Mouse (Mus musculus) forebrain, embryonic 13.5 days (tissue): ENCODE results near the gene Tbx2. TPM values are rescaled to one million over a fixed set of nuclear protein-coding genes. Genes with fewer than 3 reads are reported as not detected.
A peak's percentile ranks its signal among the peaks of the same experiment; 100 is the strongest.

ENCODE experiments used
- ATAC-seq: fragments of 200-750 bp; cut with Nextera tagmentation; 2 replicates; pipeline ENCODE4 v1.8.0; 2017
- H3K27ac ChIP-seq: fragments of 300-500 bp; sonication (generic); 2 replicates; pipeline ENCODE4 v1.5.1; 2015; ENCODE audit warnings: inconsistent platforms, mild to moderate bottlenecking, moderate library complexity
- H3K27me3 ChIP-seq: fragments of 300-500 bp; sonication (generic); 2 replicates; pipeline ENCODE4 v1.6.1; 2015; ENCODE audit warnings: mild to moderate bottlenecking, inconsistent platforms
- H3K36me3 ChIP-seq: fragments of 300-500 bp; sonication (generic); 2 replicates; pipeline ENCODE4 v1.6.1; 2015; ENCODE audit warnings: mild to moderate bottlenecking, inconsistent platforms; ENCODE audit not compliant: poor library complexity, severe bottlenecking
- H3K4me1 ChIP-seq: fragments of 300-500 bp; sonication (generic); 2 replicates; pipeline ENCODE4 v1.6.1; 2015; ENCODE audit warnings: inconsistent platforms
- H3K4me2 ChIP-seq: fragments of 300-500 bp; sonication (generic); 2 replicates; pipeline ENCODE4 v1.6.1; 2015; ENCODE audit warnings: inconsistent platforms, mild to moderate bottlenecking, moderate library complexity
- H3K4me3 ChIP-seq: fragments of 300-500 bp; sonication (generic); 2 replicates; pipeline ENCODE4 v1.5.1; 2015; ENCODE audit warnings: mild to moderate bottlenecking, inconsistent platforms
- H3K9ac ChIP-seq: fragments of 300-500 bp; sonication (generic); 2 replicates; pipeline ENCODE4 v1.6.1; 2015; ENCODE audit warnings: mild to moderate bottlenecking, inconsistent platforms
- H3K9me3 ChIP-seq: fragments of 300-500 bp; sonication (generic); replicated peaks from 2 replicates; pipeline ENCODE4 v1.6.1; 2016; ENCODE audit warnings: inconsistent platforms
- WGBS: fragments of 180-500 bp; shearing (Covaris S2); methylation state at CpG from one replicate; pipeline ENCODE4 v1.1.7; 2015; 5-methylcytosine and 5-hydroxymethylcytosine counted together
- polyA plus RNA-seq: library from polyadenylated mRNA; unstranded; fragments of >200 nt; fragmentation: Nextera tagmentation; extraction: Ambion mirVana; gene quantifications from 2 replicates; pipeline ENCODE4 v1.2.1, GENCODE M21; 2015

Gene Tbx2
- polyA plus RNA-seq, 1 experiment from 2014 or later, result 0.61 TPM

- Histone ChIP-seq H3K27ac (no peak overlapping the region), H3K9ac (peak overlapping the region; percentile 58), H3K27me3 (peaks cover 87% of the 10 kb centered on the region), H3K4me3 (peak overlapping the region; percentile 44), H3K4me1 (peaks cover 32% of the 10 kb centered on the region), H3K36me3 (no peaks in the 10 kb centered on the region), H3K9me3 (no peaks in the 10 kb centered on the region), H3K4me2 (peak overlapping the region; percentile 79)
- WGBS, result under 1% methylated on average over 54 of the region's 54 CpGs
- ATAC-seq, result peak; percentile 37
These were observed 12.0 kb downstream of the Tbx2 start for GRCm38 (mm10) chr11:85844144-85844965.

DNA sequence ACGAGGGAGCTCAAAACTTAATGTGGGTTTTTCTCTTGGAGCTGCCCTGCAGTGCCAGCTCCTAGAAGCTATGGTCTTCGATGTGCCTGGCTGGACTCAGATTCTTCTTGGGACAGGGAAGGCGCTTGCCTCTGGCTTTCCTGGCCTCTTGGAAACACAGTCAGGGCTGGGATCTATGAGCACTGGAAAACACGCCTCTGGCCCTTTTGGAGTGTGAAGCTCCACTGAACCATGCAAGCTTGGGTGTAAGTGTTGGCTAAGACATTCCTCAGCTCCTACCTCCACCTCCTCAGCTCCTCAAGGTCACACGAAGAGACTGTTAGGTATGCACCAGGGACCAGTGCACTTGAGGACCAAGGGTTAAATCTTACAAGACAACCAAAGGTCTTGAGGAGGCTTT is 12.6 kb downstream of the Tbx2 start:
- no peaks in the 10 kb centered on the region for H3K36me3 ChIP-seq
- H3K27me3 ChIP-seq, result peaks cover 83% of the 10 kb centered on the region
- H3K27ac ChIP-seq, result no peak overlapping the region
- no peak for ATAC-seq
- no peak overlapping the region for H3K9ac ChIP-seq
- peaks cover 32% of the 10 kb centered on the region for H3K4me1 ChIP-seq
- 29% methylated on average over 5 of the region's 5 CpGs for WGBS
- H3K4me3 ChIP-seq, result no peak overlapping the region
- peak overlapping the region; percentile 79; the same call in 1 of the 2 replicates for H3K4me2 ChIP-seq
- no peaks in the 10 kb centered on the region for H3K9me3 ChIP-seq

GRCm38 (mm10) chr11:85845921-85846320 is 13.6 kb downstream of the Tbx2 start:
- Histone ChIP-seq H3K9me3 (no peaks in the 10 kb centered on the region), H3K36me3 (no peaks in the 10 kb centered on the region), H3K27ac (no peak overlapping the region), H3K4me2 (no peak overlapping the region), H3K4me3 (no peak overlapping the region), H3K4me1 (peaks cover 28% of the 10 kb centered on the region), H3K27me3 (peaks cover 79% of the 10 kb centered on the region), H3K9ac (no peak overlapping the region)
- WGBS, result 58% methylated on average over 5 of the region's 5 CpGs
- ATAC-seq, result no peak

GRCm38 (mm10) chr11:85846509-85846908 is 14.2 kb downstream of the Tbx2 start:
- Histone ChIP-seq H3K27ac (no peak overlapping the region), H3K9ac (no peak overlapping the region), H3K4me2 (no peak overlapping the region), H3K4me3 (no peak overlapping the region), H3K27me3 (peaks cover 78% of the 10 kb centered on the region), H3K36me3 (no peaks in the 10 kb centered on the region), H3K4me1 (peaks cover 28% of the 10 kb centered on the region), H3K9me3 (no peaks in the 10 kb centered on the region)
- no peak for ATAC-seq
- WGBS, result 50% methylated on average over 4 of the region's 4 CpGs

DNA sequence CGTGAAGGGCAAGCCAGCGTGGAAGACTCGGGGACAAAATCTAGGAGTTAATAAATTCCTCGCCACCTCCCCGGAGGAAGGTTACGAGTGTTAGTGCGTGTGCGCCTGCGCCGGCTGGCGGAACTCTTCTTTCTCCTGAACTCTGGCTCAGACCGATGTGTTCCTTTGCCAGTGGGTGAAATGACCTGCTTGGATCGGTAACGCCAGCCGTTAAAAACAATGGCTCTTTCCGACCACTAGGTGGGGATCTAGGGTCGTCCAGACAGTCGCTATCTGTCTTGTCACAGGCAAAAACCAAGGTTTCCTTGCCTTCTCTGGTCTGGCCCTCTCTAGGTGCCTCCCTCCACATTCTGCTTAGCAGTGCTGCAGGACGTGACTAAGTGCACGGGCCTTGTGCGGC is 16.7 kb downstream of the Tbx2 start:
- Histone ChIP-seq H3K4me1 (peaks cover 6% of the 10 kb centered on the region), H3K36me3 (no peaks in the 10 kb centered on the region), H3K9me3 (no peaks in the 10 kb centered on the region), H3K9ac (0 out of 2 replicates have a peak overlapping the region, but pooled peaks have one; percentile 34), H3K27me3 (peaks cover 54% of the 10 kb centered on the region), H3K4me3 (peak overlapping the region; percentile 25), H3K4me2 (peak overlapping the region; percentile 61), H3K27ac (no peak overlapping the region)
- WGBS, result 2% methylated on average over 21 of the region's 21 CpGs
- peak; percentile 77; the same call in 1 of the 2 replicates for ATAC-seq

GRCm38 (mm10) chr11:85850233-85850632 is 17.9 kb downstream of the Tbx2 start, which contains the start of gene Gm11444:
Gene Gm11444, minus strand, starts transcription at chr11:85850333.
- no peak within 1 kb of the TSS for H3K27ac ChIP-seq
- H3K36me3 ChIP-seq, result no peaks in the 10 kb centered on the region
- WGBS, result 78% methylated on average over 6 of the region's 6 CpGs
- peak within 1 kb of the TSS; percentile 61 for H3K4me2 ChIP-seq
- H3K27me3 ChIP-seq, result peaks cover 42% of the 10 kb centered on the region
- H3K9me3 ChIP-seq, result no peaks in the 10 kb centered on the region
- ATAC-seq, result no peak
- no peaks in the 10 kb centered on the region for H3K4me1 ChIP-seq
- H3K4me3 ChIP-seq, result no peak within 1 kb of the TSS
- H3K9ac ChIP-seq, result no peak within 1 kb of the TSS

DNA sequence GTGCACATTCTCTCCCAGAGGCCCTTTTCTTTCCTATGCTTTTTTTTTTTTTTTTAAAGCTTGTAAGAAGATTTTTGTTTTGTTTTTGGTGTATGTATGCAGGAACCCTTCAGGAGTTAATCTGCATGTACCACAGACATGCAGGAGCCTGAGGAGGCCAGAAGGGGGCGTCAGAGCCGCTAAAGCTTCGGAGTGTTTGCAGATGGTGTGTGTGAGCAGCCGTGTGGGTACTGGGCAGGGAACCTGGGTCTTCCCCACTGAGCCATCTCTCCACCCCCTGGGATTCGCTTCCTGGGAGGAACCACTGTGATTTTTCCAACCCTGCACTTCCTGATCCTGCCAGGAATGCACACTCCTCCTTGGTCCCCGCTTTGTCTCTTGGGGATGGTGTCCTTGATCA is 18.4 kb downstream of the Tbx2 start:
- Histone ChIP-seq H3K9ac (no peak overlapping the region), H3K36me3 (no peaks in the 10 kb centered on the region), H3K4me3 (no peak overlapping the region), H3K4me2 (no peak overlapping the region), H3K4me1 (no peaks in the 10 kb centered on the region), H3K27ac (no peak overlapping the region), H3K9me3 (no peaks in the 10 kb centered on the region), H3K27me3 (peaks cover 38% of the 10 kb centered on the region)
- ATAC-seq, result no peak
- WGBS, result 33% methylated on average over 6 of the region's 6 CpGs

DNA sequence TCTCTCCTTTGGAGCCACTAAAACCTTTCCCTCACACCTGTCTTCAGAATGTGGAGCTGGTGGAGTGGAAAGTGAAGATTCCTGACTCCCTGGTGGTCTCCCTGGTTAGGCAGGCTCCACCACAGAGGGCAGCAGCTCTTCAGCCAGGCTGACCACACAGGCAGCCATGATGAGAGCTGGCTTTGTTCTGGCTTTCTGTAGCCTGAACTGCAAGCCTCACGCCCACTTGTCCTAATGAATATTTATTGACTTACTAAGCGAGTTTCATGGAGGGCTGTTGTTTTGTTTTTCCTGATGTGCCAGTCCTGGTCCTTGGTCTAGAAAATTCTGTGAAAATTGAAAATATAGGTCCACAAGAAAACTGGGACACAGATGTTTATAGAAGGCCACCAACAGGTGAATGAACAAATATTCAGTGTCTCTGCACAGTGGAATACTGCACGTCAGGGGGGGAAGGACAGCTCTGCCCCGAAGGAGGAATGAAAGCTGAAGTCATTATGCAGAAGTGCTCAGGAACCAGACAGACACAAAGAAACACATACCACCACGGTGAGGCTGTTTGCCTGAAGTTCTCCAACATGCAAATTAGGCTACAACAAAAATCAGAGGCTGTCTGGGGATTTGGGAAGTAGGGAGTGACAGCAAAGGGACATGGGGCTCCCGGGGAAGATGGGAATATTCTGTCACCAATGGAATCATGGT is 25.8 kb downstream of the Tbx2 start:
- WGBS, result 3% methylated on average over 6 of the region's 6 CpGs
- Histone ChIP-seq H3K4me2 (peak overlapping the region; percentile 8; the same call in 1 of the 2 replicates), H3K9ac (no peak overlapping the region; the same call in 1 of the 2 replicates), H3K9me3 (no peaks in the 10 kb centered on the region), H3K36me3 (no peaks in the 10 kb centered on the region), H3K27me3 (0 out of 2 replicates have a peak, but pooled peaks cover 2% of the 10 kb centered on the region), H3K4me3 (no peak overlapping the region), H3K27ac (no peak overlapping the region), H3K4me1 (peaks cover 10% of the 10 kb centered on the region; the same call in 1 of the 2 replicates)
- ATAC-seq, result 0 out of 2 replicates have a peak, but pooled peaks have one; percentile 41

- no peaks in the 10 kb centered on the region; the same call in 1 of the 2 replicates for H3K27me3 ChIP-seq
- H3K27ac ChIP-seq, result no peak overlapping the region
- H3K36me3 ChIP-seq, result no peaks in the 10 kb centered on the region
- H3K4me3 ChIP-seq, result no peak overlapping the region
- ATAC-seq, result no peak
- WGBS, result 38% methylated on average over 7 of the region's 7 CpGs
- no peak overlapping the region for H3K4me2 ChIP-seq
- no peaks in the 10 kb centered on the region for H3K4me1 ChIP-seq
- H3K9me3 ChIP-seq, result no peaks in the 10 kb centered on the region
- no peak overlapping the region for H3K9ac ChIP-seq
These were observed 32.0 kb downstream of the Tbx2 start for GRCm38 (mm10) chr11:85864363-85864762.

DNA sequence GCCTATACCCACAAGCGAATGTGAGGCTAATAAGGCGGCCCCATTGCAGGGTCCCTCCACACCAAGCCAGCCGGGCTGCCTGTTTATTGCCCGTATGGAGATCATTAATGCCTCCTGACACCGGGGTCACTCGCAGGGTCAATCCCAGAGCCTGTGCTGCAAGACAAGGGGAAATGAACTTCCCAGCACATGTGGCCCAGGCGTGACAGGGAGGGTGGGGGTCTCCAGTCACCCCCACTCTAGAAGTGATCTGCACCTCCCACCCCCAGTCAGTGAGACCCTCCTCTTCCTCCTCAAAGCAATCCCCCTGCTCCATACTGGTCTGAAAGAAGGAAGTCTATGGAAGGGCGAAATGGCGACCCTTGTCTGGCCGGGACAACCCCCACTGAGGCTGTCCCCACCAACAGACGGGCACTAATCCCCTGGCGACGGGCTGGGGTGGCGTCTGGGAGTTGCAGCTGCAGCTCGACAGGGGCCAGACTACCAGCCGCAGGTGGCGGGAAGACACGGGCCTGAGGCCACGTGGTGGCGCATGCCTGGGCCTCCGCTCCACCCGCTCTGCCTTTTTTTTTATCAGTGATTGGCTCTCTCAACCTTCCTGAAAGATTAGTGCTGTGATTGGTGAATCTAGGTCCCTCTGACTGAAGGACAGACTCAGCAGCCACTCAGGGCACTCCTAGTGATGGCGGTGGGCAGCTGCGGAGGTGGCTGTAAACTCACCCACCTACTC is 43.9 kb downstream of the Tbx2 start:
- no peak for ATAC-seq
- Histone ChIP-seq H3K9me3 (no peaks in the 10 kb centered on the region), H3K27me3 (peaks cover 16% of the 10 kb centered on the region; the same call in 1 of the 2 replicates), H3K27ac (no peak overlapping the region), H3K9ac (no peak overlapping the region), H3K4me3 (no peak overlapping the region), H3K36me3 (no peaks in the 10 kb centered on the region), H3K4me1 (no peaks in the 10 kb centered on the region), H3K4me2 (no peak overlapping the region)
- 64% methylated on average over 24 of the region's 24 CpGs for WGBS

DNA sequence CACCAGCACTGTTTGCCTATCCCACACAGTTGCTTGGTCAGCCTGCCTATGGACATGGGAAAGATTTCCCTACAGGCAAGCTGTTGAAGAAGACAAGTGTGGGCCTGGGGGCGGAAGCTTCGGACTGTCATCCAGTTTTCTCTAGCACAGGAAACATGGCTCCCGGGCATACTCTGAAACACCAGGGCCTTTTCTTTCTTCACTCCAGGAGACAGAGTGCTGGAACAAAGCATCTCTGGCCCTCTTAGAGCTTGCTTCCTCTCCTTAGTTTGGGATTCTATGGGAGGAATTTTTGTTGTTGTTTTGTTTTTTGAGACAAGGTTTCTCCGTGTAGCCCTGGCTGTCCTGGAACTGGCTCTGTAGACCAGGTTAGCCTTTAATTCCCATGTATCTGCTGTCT is 52.1 kb downstream of the Tbx2 start:
- ATAC-seq, result no peak
- Histone ChIP-seq H3K9me3 (no peaks in the 10 kb centered on the region), H3K4me3 (no peak overlapping the region), H3K27me3 (peaks cover 80% of the 10 kb centered on the region), H3K27ac (no peak overlapping the region), H3K4me2 (no peak overlapping the region), H3K4me1 (peaks cover 4% of the 10 kb centered on the region; the same call in 1 of the 2 replicates), H3K9ac (no peak overlapping the region), H3K36me3 (no peaks in the 10 kb centered on the region)
- WGBS, result 43% methylated on average over 4 of the region's 4 CpGs
